ENCODE assay signal across 24 mouse cellular contexts in genomic region chr4:152365228-152365627, GRCm38 (mm10). TPM values are rescaled to one million over a fixed set of nuclear protein-coding genes. Genes with fewer than 3 reads are reported as not detected.
DNase-seq lines count a peak whose midpoint lies in the region; ATAC-seq and TF ChIP-seq lines count a peak whose summit lies in the region.
"Had no signal": no experiment of that assay in that cellular context is flagged by ENCODE, and none has a peak within 500 bp of the region (broad histone marks: within the 10 kb centered on the region; RNA-seq: fewer than 3 reads in every experiment).

No protein-coding gene starts in this region.

- H3K9ac ChIP-seq in hindbrain, embryonic 11.5 days (ENCODE audit: low read depth, low read length) = no peak overlapping the region
- no peak overlapping the region for H3K9ac ChIP-seq in hindbrain, embryonic 15.5 days
- H3K9ac ChIP-seq in midbrain, embryonic 16.5 days (ENCODE audit: low read depth, low read length) = peak overlapping the region; percentile 28; the same call in 1 of the 2 replicates
- H3K9ac ChIP-seq: kidney, embryonic 15.5 days; liver, embryonic 14.5 days; lung, embryonic 15.5 days had no signal

- no peak for TF ChIP-seq POLR2A in brain, embryonic 14.5 days (IDR thresholded peaks at IDR 0.05; ENCODE audit: borderline replicate concordance, extremely low read depth, insufficient read depth, insufficient read length, poor library complexity, severe bottlenecking)

- no peak for TF ChIP-seq CTCF in brain, embryonic 14.5 days (IDR thresholded peaks at IDR 0.05; ENCODE audit: borderline replicate concordance, extremely low read depth, insufficient read depth, insufficient read length)

- peaks cover 6% of the 10 kb centered on the region; the same call in 1 of the 2 replicates for H3K27me3 ChIP-seq in hindbrain, embryonic 11.5 days (ENCODE audit: control insufficient read depth, insufficient read depth, low read length)
- peaks cover 35% of the 10 kb centered on the region for H3K27me3 ChIP-seq in hindbrain, embryonic 10.5 days (ENCODE audit: insufficient read depth, poor library complexity, severe bottlenecking)
- H3K27me3 ChIP-seq in hindbrain, embryonic 15.5 days = no peaks in the 10 kb centered on the region
- no peaks in the 10 kb centered on the region for H3K27me3 ChIP-seq in midbrain, embryonic 16.5 days (ENCODE audit: control insufficient read depth, insufficient read depth, low read depth, low read length)

- whole genome bisulfite sequencing in hindbrain, embryonic 11.5 days = 50% methylated on average over 7 of the region's 7 CpGs
- WGBS in hindbrain, embryonic 10.5 days = 62% methylated on average over 7 of the region's 7 CpGs
- 30% methylated on average over 7 of the region's 7 CpGs for WGBS in hindbrain, embryonic 15.5 days
- 24% methylated on average over 7 of the region's 7 CpGs for WGBS in midbrain, embryonic 16.5 days

- peak; percentile 28 for DNase-seq in hindbrain, embryonic 11.5 days (ENCODE audit: low spot score)
- no peak for DNase-seq in hindbrain, embryonic 10.5 days (ENCODE audit: low spot score)
- peak; percentile 77 for DNase-seq in brain, embryonic 14.5 days (ENCODE audit: low read depth)
- DNase-seq in yolk sac, embryonic 10.5 days (ENCODE audit: low spot score) = no peak
- DNase-seq in urinary bladder, adult 2 months (ENCODE audit: low spot score) = no peak
- DNase-seq in heart, postnatal 4 days = no peak
- DNase-seq: adrenal gland, postnatal 25 days; cerebellum, adult 8-10 months; gastrocnemius, postnatal 14 days; heart, adult 18-20 months; heart, postnatal 36 days; lung, postnatal 4 days; right cerebral cortex, adult 18-20 months; thymus, postnatal 14 days had no signal

- H3K9me3 ChIP-seq in hindbrain, embryonic 11.5 days (ENCODE audit: control insufficient read depth, low read length) = no peaks in the 10 kb centered on the region
- H3K9me3 ChIP-seq in hindbrain, embryonic 10.5 days = no peaks in the 10 kb centered on the region
- H3K9me3 ChIP-seq in hindbrain, embryonic 15.5 days = no peaks in the 10 kb centered on the region
- H3K9me3 ChIP-seq in midbrain, embryonic 16.5 days (replicated peaks; ENCODE audit: control insufficient read depth, low read length, poor library complexity, severe bottlenecking) = no peaks in the 10 kb centered on the region
- H3K9me3 ChIP-seq: embryonic facial prominence, embryonic 10.5 days; kidney, embryonic 15.5 days; lung, embryonic 15.5 days had no signal

- ATAC-seq in hindbrain, embryonic 11.5 days (ENCODE audit: low FRiP score) = no peak
- ATAC-seq in hindbrain, embryonic 15.5 days (ENCODE audit: low FRiP score, low read depth) = no peak
- ATAC-seq in midbrain, embryonic 16.5 days = 0 out of 2 replicates have a peak, but pooled peaks have one; percentile 19
- ATAC-seq: intestine, embryonic 16.5 days had no signal

- H3K27ac ChIP-seq in hindbrain, embryonic 11.5 days (ENCODE audit: low read depth, low read length) = no peak overlapping the region
- no peak overlapping the region; the same call in 1 of the 2 replicates for H3K27ac ChIP-seq in hindbrain, embryonic 10.5 days
- H3K27ac ChIP-seq in hindbrain, embryonic 15.5 days (replicated peaks) = peak overlapping the region; percentile 15; the same call in 1 of the 2 replicates
- peak overlapping the region; percentile 74 for H3K27ac ChIP-seq in midbrain, embryonic 16.5 days (ENCODE audit: low read length)
- H3K27ac ChIP-seq: embryonic facial prominence, embryonic 10.5 days; kidney, embryonic 15.5 days; liver, embryonic 14.5 days; lung, embryonic 15.5 days had no signal

- H3K4me2 ChIP-seq in hindbrain, embryonic 11.5 days (replicated peaks; ENCODE audit: low read depth, low read length) = no peak overlapping the region
- H3K4me2 ChIP-seq in hindbrain, embryonic 15.5 days = no peak overlapping the region
- H3K4me2 ChIP-seq in midbrain, embryonic 16.5 days (ENCODE audit: low read length) = no peak overlapping the region
- H3K4me2 ChIP-seq: kidney, embryonic 15.5 days; lung, embryonic 15.5 days had no signal

- no peaks in the 10 kb centered on the region for H3K36me3 ChIP-seq in hindbrain, embryonic 11.5 days (ENCODE audit: control insufficient read depth, insufficient read depth, low read length)
- H3K36me3 ChIP-seq in hindbrain, embryonic 10.5 days = no peaks in the 10 kb centered on the region
- peaks cover 22% of the 10 kb centered on the region for H3K36me3 ChIP-seq in hindbrain, embryonic 15.5 days
- H3K36me3 ChIP-seq in midbrain, embryonic 16.5 days (ENCODE audit: control insufficient read depth, insufficient read depth, low read length) = peaks cover 17% of the 10 kb centered on the region
- H3K36me3 ChIP-seq: embryonic facial prominence, embryonic 10.5 days; G1E; kidney, embryonic 15.5 days; lung, embryonic 15.5 days had no signal

- peaks cover 5% of the 10 kb centered on the region; the same call in 1 of the 2 replicates for H3K4me1 ChIP-seq in hindbrain, embryonic 11.5 days (replicated peaks; ENCODE audit: control insufficient read depth, insufficient read depth, low read length)
- H3K4me1 ChIP-seq in hindbrain, embryonic 10.5 days (replicated peaks) = peaks cover 44% of the 10 kb centered on the region
- H3K4me1 ChIP-seq in hindbrain, embryonic 15.5 days (replicated peaks) = peaks cover 19% of the 10 kb centered on the region
- H3K4me1 ChIP-seq in midbrain, embryonic 16.5 days (ENCODE audit: control insufficient read depth, insufficient read depth, low read length) = peaks cover 10% of the 10 kb centered on the region
- H3K4me1 ChIP-seq: lung, embryonic 15.5 days had no signal

- no peak overlapping the region for H3K4me3 ChIP-seq in hindbrain, embryonic 11.5 days (ENCODE audit: low read depth, low read length)
- no peak overlapping the region for H3K4me3 ChIP-seq in hindbrain, embryonic 10.5 days
- no peak overlapping the region for H3K4me3 ChIP-seq in hindbrain, embryonic 15.5 days
- no peak overlapping the region for H3K4me3 ChIP-seq in midbrain, embryonic 16.5 days (ENCODE audit: low read depth, low read length)
- H3K4me3 ChIP-seq: embryonic facial prominence, embryonic 10.5 days; kidney, embryonic 15.5 days; lung, embryonic 15.5 days had no signal

RNA-seq across cellular contexts. Expression of gene Chd5, which starts 26.8 kb away (rescaled TPM):
- 0.14 and 0.28 TPM in 2 replicates for polyA plus RNA-seq in hindbrain, embryonic 11.5 days (2014; fragmentation: Nextera tagmentation; extraction: Ambion mirVana)
- polyA plus RNA-seq in hindbrain, embryonic 10.5 days (2016; fragmentation: Nextera tagmentation; extraction: Ambion mirVana) = 0.09 and 0.10 TPM in 2 replicates
- 22.1 and 47.3 TPM in 2 replicates for polyA plus RNA-seq in brain, embryonic 14.5 days (2012; rRNA removed)
- polyA plus RNA-seq in hindbrain, embryonic 15.5 days (2015; fragmentation: Nextera tagmentation; extraction: Ambion mirVana) = 57.4 and 61.8 TPM in 2 replicates
- 55.2 and 66.7 TPM in 2 replicates for polyA plus RNA-seq in midbrain, embryonic 16.5 days (2015; fragmentation: Nextera tagmentation; extraction: Ambion mirVana)
- 0.55 and 0.56 TPM in 2 replicates for polyA plus RNA-seq in urinary bladder, adult 2 months (2012; rRNA removed)
- under 1 TPM; 0.17 to 0.18 TPM for total RNA-seq in heart, postnatal 4 days (2021)
- polyA plus RNA-seq: heart, embryonic 14.5 days had no signal

RNA-seq across cellular contexts. Expression of gene Rpl22, which starts 39.7 kb away (rescaled TPM):
- polyA plus RNA-seq in hindbrain, embryonic 11.5 days (2014; fragmentation: Nextera tagmentation; extraction: Ambion mirVana) = 304 and 330 TPM in 2 replicates
- 276 and 327 TPM in 2 replicates for polyA plus RNA-seq in hindbrain, embryonic 10.5 days (2016; fragmentation: Nextera tagmentation; extraction: Ambion mirVana)
- polyA plus RNA-seq in brain, embryonic 14.5 days (2012; rRNA removed) = 239 and 292 TPM in 2 replicates
- 135 and 176 TPM in 2 replicates for polyA plus RNA-seq in hindbrain, embryonic 15.5 days (2015; fragmentation: Nextera tagmentation; extraction: Ambion mirVana)
- 117 and 136 TPM in 2 replicates for polyA plus RNA-seq in midbrain, embryonic 16.5 days (2015; fragmentation: Nextera tagmentation; extraction: Ambion mirVana)
- 727 and 877 TPM in 2 replicates for polyA plus RNA-seq in urinary bladder, adult 2 months (2012; rRNA removed)
- 100 to 1,000 TPM; 312 to 319 TPM for total RNA-seq in heart, postnatal 4 days (2021)

RNA-seq across cellular contexts. Expression of gene Rnf207, which starts 46.4 kb away (rescaled TPM):
- polyA plus RNA-seq in hindbrain, embryonic 11.5 days (2014; fragmentation: Nextera tagmentation; extraction: Ambion mirVana) = 1.5 and 1.6 TPM in 2 replicates
- 3.0 and 3.3 TPM in 2 replicates for polyA plus RNA-seq in hindbrain, embryonic 10.5 days (2016; fragmentation: Nextera tagmentation; extraction: Ambion mirVana)
- 6.9 and 7.1 TPM in 2 replicates for polyA plus RNA-seq in brain, embryonic 14.5 days (2012; rRNA removed)
- 8.6 and 8.8 TPM in 2 replicates for polyA plus RNA-seq in hindbrain, embryonic 15.5 days (2015; fragmentation: Nextera tagmentation; extraction: Ambion mirVana)
- 6.4 and 9.5 TPM in 2 replicates for polyA plus RNA-seq in midbrain, embryonic 16.5 days (2015; fragmentation: Nextera tagmentation; extraction: Ambion mirVana)
- polyA plus RNA-seq in urinary bladder, adult 2 months (2012; rRNA removed) = 28.0 and 34.9 TPM in 2 replicates
- 100 to 1,000 TPM; 105 to 116 TPM for total RNA-seq in heart, postnatal 4 days (2021)
- total RNA-seq: common myeloid progenitor, adult 5-6 weeks; gastrocnemius, postnatal 14 days had no signal
- polyA plus RNA-seq: G1E had no signal

Comparison
In these comparisons a context has a peak if more than half of its experiments do, and no peak if none do; other contexts are left out.
1. DNase-seq: peak in hindbrain, embryonic 11.5 days (single experiment) and brain, embryonic 14.5 days (single experiment); none in hindbrain, embryonic 10.5 days (single experiment), yolk sac, embryonic 10.5 days (single experiment), urinary bladder, adult 2 months (single experiment) and heart, postnatal 4 days (single experiment).
2. H3K27ac ChIP-seq: peak in hindbrain, embryonic 15.5 days (single experiment) and midbrain, embryonic 16.5 days (single experiment); none in hindbrain, embryonic 11.5 days (single experiment) and hindbrain, embryonic 10.5 days (single experiment).
3. RNA of gene Chd5, which starts 26.8 kb away (polyA plus RNA-seq): 57.4 to 61.8 TPM in hindbrain, embryonic 15.5 days, 55.2 to 66.7 TPM in midbrain, embryonic 16.5 days and 22.1 to 47.3 TPM in brain, embryonic 14.5 days; 0.55 to 0.56 TPM in urinary bladder, adult 2 months, 0.14 to 0.28 TPM in hindbrain, embryonic 11.5 days and 0.09 to 0.10 TPM in hindbrain, embryonic 10.5 days; every median in the first group is over 10 times any median in the second.